Mouse (Mus musculus) kidney, adult 2 months (tissue): ENCODE measurements around the gene Nek7. TPM values are rescaled to one million over a fixed set of nuclear protein-coding genes. Genes with fewer than 3 reads are reported as not detected.

ENCODE experiments used
- DNase-seq: peaks from one replicate; pipeline ENCODE4 v3.0.0; 2021
- H3K27ac ChIP-seq: fragments of 200-500 bp; 2 replicates; pipeline ENCODE4 v1.5.1; 2012; ENCODE audit warnings: low read depth, low read length, control low read depth, inconsistent platforms; ENCODE audit not compliant: insufficient read depth
- H3K27me3 ChIP-seq: fragments of 200-500 bp; replicated peaks from 2 replicates; pipeline ENCODE4 v1.6.1; 2012; ENCODE audit warnings: mild to moderate bottlenecking, moderate library complexity, low read length, inconsistent platforms; ENCODE audit not compliant: control insufficient read depth, insufficient read depth
- H3K36me3 ChIP-seq: fragments of 200-500 bp; 2 replicates; pipeline ENCODE4 v1.6.1; 2012; ENCODE audit warnings: mild to moderate bottlenecking, moderate library complexity, low read length, inconsistent platforms; ENCODE audit not compliant: control insufficient read depth, insufficient read depth
- H3K4me1 ChIP-seq: fragments of 200-500 bp; 2 replicates; pipeline ENCODE4 v1.6.1; 2011; ENCODE audit warnings: low read length; ENCODE audit not compliant: control insufficient read depth, insufficient read depth
- H3K4me3 ChIP-seq: fragments of 200-500 bp; 2 replicates; pipeline ENCODE4 v1.5.1; 2011; ENCODE audit warnings: mild to moderate bottlenecking, low read depth, low read length, control low read depth; ENCODE audit not compliant: insufficient read depth
- CTCF ChIP-seq: fragments of 200-500 bp; conservative IDR thresholded peaks from 2 replicates; pipeline ENCODE4 v1.5.1; 2011; ENCODE audit warnings: low read depth, mild to moderate bottlenecking, control low read depth, low read length, moderate library complexity, mixed read lengths; ENCODE audit not compliant: insufficient read depth, insufficient read length
- POLR2A ChIP-seq: fragments of 200-500 bp; IDR thresholded peaks from one replicate; pipeline ENCODE4 v1.6.1; 2011; ENCODE audit warnings: low read depth, low read length, control low read depth
- WGBS: fragments of 180-500 bp; shearing (Covaris S2); methylation state at CpG from one replicate; pipeline ENCODE4 v1.1.7; 2018; 5-methylcytosine and 5-hydroxymethylcytosine counted together
- polyA plus RNA-seq: library from polyadenylated mRNA; depleted of rRNA; stranded (reverse); fragments of >200 nt; gene quantifications from 2 replicates; pipeline ENCODE4 v1.2.3, GENCODE M21; 2012; rRNA removed

The Nek7 gene
- 14.6 and 17.1 TPM in 2 replicates for polyA plus RNA-seq

DNA sequence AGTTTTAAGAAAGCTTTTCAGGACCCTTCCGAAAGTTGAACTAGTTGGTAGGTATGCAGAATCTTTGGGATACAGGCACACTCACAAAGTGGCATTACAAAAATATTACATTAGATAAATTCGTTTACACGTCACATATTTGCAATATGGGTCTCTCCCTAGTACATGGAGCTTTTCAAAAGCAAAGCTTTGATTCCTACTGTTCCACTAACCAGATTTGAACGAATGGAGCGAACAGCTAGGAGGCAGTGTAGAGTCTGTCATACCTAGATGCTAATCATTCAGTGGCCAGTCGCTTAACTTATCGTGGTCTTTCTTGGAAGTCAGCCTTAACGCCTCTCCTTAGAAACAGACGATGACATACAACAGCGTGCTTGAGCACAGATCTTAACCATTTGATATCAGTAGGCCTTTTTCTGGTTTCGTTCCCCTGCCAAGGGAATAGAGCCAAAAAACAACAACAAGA, at the start of gene Nek7:
Gene Nek7, minus strand, starts transcription at position 146 of the 466 bp plus-strand sequence.
- no peaks in the 10 kb centered on the region for H3K36me3 ChIP-seq
- H3K27ac ChIP-seq = peak within 1 kb of the TSS; percentile 93
- no peaks in the 10 kb centered on the region for H3K27me3 ChIP-seq
- WGBS = 2% methylated on average over 11 of the region's 11 CpGs
- peak; percentile 85 for DNase-seq
- peaks cover 15% of the 10 kb centered on the region for H3K4me1 ChIP-seq
- TF ChIP-seq POLR2A (no peak), CTCF (0 out of 2 replicates have a peak, but pooled peaks have one; percentile 24)
- H3K4me3 ChIP-seq = peak within 1 kb of the TSS; percentile 55

DNA sequence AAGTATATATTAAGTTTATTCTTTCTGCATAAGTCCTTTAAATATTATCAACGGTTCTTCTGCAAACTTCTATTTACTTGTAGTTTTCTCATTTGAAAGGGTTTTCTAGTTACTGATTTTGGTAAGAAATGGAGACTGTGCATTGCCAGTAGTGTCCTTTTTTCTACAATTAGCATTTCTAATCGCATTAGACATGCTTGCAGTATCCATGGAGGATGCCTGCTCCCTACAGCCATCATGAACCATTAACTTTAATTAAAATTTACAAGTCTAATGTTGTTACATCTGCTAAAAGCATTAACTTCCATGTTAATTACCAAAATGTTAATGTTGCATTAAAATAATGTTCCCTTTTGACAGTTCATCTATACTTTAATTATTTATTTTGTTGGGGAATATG, 42.4 kb upstream of the Nek7 start:
- H3K4me3 ChIP-seq = no peak overlapping the region
- H3K36me3 ChIP-seq = no peaks in the 10 kb centered on the region
- no peak for DNase-seq
- H3K27ac ChIP-seq = no peak overlapping the region
- 72% methylated on average over 2 of the region's 2 CpGs for WGBS
- H3K4me1 ChIP-seq = no peaks in the 10 kb centered on the region
- TF ChIP-seq POLR2A (no peak), CTCF (no peak)
- no peaks in the 10 kb centered on the region for H3K27me3 ChIP-seq

DNA sequence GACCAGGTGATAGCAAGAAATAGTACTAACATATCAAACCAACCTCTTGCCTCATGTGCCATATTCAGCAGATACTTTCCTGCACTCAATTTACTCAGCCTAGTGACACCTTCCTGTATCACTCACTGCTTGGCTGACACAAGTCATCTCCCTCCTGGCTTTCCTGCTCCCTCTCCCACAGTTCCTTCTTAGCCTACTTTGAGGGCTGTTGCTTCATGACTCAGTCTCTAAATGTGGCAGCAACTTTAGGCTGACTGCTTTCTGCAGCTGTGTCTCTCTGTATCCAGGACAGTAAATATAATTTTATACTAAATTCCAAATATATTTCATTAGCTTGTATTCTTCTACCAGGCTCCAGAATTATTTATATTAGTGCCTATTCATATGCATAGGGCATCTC, 34.3 kb upstream of the Nek7 start:
- Histone ChIP-seq H3K4me3 (no peak overlapping the region), H3K4me1 (no peaks in the 10 kb centered on the region), H3K27me3 (no peaks in the 10 kb centered on the region), H3K27ac (no peak overlapping the region), H3K36me3 (no peaks in the 10 kb centered on the region)
- no peak for TF ChIP-seq POLR2A
- TF ChIP-seq CTCF = no peak
- no peak for DNase-seq

DNA sequence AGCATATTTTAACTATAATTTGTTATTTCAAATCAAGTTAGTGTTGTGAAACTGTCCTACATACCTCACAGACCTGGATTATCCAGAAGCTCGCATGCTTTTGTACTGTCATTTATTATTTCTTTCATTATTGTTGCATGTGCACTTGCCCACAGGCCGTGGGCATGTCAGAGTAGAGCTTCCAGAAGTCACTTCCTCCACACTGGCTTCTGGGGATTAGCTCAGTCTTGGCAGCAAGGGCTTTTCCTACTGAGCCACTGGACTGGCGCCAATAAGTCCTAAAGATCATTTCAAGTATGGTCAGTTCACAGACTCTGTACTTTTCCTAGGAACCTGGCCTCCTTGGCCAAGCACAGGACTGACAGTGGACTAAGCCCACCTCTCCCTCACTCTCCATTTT, 25.1 kb upstream of the Nek7 start:
- Histone ChIP-seq H3K36me3 (no peaks in the 10 kb centered on the region), H3K27ac (no peak overlapping the region), H3K4me1 (no peaks in the 10 kb centered on the region), H3K27me3 (no peaks in the 10 kb centered on the region), H3K4me3 (no peak overlapping the region)
- TF ChIP-seq POLR2A (no peak), CTCF (no peak)
- peak; percentile 76 for DNase-seq
- 44% methylated on average over 3 of the region's 3 CpGs for WGBS

DNA sequence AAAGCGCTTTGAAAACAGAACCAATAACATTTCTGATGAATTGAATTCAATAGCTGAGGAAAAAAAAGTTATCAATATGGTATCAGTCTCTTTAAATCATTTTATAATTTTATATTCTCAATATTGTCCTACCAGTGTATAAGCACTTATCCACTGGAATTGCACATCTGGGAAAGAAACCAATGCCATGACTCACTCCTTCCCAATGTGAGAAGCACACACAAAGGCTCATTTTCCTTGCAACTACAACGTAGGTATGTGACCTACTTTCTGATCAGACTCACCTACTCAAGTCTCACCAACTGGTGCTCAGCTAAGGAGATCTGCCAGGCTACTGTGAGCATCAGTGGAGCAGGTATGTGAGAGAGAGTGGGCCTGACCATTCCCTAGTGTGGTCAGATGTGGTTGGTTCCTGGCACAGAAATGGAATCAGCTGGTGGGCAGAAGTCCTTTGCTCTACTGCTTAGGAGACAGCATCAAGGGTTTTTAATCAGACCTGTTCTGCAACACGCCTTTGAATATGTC, 23.4 kb upstream of the Nek7 start:
- DNase-seq = no peak
- 84% methylated on average over 3 of the region's 3 CpGs for WGBS
- no peaks in the 10 kb centered on the region for H3K4me1 ChIP-seq
- H3K27me3 ChIP-seq = no peaks in the 10 kb centered on the region; the same call in 1 of the 2 replicates
- no peak overlapping the region for H3K27ac ChIP-seq
- H3K36me3 ChIP-seq = no peaks in the 10 kb centered on the region
- TF ChIP-seq POLR2A (no peak), CTCF (no peak)
- no peak overlapping the region for H3K4me3 ChIP-seq

DNA sequence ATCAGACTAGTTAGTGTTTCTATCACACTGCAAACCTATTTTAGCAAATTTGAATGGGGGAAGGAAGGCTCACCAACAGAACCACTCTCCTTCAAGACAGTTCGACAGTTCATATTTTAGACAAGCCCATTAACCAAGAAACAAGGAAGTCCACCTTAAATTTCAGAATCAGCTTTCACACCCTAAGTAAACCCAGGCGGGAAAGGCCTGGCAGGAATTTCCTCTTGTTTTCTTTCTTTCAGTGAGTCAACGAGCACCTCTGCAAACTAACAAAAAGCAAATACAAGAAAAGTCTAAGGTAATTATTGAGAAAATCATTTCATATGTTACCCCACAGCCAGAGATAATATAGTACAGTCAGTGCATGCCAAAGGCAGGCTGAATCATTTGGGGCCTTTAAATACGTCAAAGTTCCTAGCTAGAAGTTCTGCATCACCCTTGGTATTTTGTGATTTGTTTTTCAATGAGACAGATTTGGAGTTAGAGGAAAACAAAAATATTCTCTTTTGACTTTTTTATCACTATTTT, 21.1 kb upstream of the Nek7 start:
- Histone ChIP-seq H3K36me3 (no peaks in the 10 kb centered on the region), H3K27ac (no peak overlapping the region), H3K4me1 (no peaks in the 10 kb centered on the region), H3K4me3 (no peak overlapping the region), H3K27me3 (no peaks in the 10 kb centered on the region; the same call in 1 of the 2 replicates)
- DNase-seq = no peak
- WGBS = 72% methylated on average over 4 of the region's 4 CpGs
- TF ChIP-seq CTCF (no peak), POLR2A (no peak)

DNA sequence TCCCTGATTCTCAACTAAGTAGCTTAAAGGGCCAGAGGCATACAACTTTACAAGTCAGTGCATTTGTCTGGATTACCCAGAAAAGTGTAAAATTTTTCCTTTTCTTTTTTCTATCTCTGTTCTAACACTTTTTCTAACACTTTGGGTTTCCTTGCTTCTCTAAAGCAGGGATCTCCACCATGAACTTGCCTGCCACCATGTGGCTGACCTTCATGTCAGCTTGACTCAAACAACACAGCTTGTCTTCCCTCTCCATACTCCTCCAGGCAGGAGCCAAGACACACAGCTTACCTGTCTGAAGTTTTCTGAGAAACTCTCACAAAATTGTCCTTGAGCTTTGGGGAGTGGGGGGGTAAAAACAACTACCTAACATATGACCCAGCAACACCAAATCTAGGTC, 17.9 kb upstream of the Nek7 start:
- Histone ChIP-seq H3K4me3 (no peak overlapping the region), H3K4me1 (peaks cover 3% of the 10 kb centered on the region; the same call in 1 of the 2 replicates), H3K27me3 (no peaks in the 10 kb centered on the region; the same call in 1 of the 2 replicates), H3K36me3 (no peaks in the 10 kb centered on the region), H3K27ac (no peak overlapping the region)
- TF ChIP-seq POLR2A = no peak
- TF ChIP-seq CTCF = peak; percentile 83
- DNase-seq = peak; percentile 62

DNA sequence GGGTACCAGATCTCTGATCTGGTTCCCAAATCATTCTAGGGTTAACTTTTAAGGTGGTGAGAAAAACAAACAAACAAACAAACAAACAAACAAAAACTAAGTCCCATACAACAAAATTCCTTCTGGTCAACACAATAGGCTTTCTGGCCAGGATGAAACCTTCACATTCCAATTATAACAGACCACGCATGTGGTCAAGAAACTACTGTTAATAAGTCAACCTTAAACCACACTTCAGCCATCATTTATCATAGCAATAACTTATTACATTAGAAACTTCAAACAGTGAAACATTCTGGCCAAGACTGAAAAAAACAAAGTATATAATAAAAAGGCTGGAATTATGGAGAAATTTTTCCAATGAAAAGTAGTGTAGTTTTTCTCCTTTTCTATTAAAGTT, 14.6 kb upstream of the Nek7 start:
- WGBS = 43% methylated on average over 1 of the region's 1 CpGs
- Histone ChIP-seq H3K36me3 (no peaks in the 10 kb centered on the region), H3K4me1 (peaks cover 3% of the 10 kb centered on the region; the same call in 1 of the 2 replicates)

More for the DNA sequence above, 14.6 kb upstream of the Nek7 start:
- peak; percentile 71 for DNase-seq
- H3K4me3 ChIP-seq = no peak overlapping the region
- H3K27ac ChIP-seq = no peak overlapping the region
- TF ChIP-seq POLR2A = no peak
- no peak for TF ChIP-seq CTCF
- H3K27me3 ChIP-seq = no peaks in the 10 kb centered on the region; the same call in 1 of the 2 replicates
